Mouse (Mus musculus): Measurements from ENCODE around the gene Fmnl3. TPM values are rescaled to one million over a fixed set of nuclear protein-coding genes. Genes with fewer than 3 reads are reported as not detected.

Gene Fmnl3
- polyA plus RNA-seq (2016; fragmentation: Nextera tagmentation; extraction: Ambion mirVana), result 10.9 and 12.6 TPM in 2 replicates

GRCm38 (mm10) chr15:99370259-99370691 is at the start of gene Fmnl3:
Gene Fmnl3, minus strand, starts transcription at chr15:99370482.
- Histone ChIP-seq H3K4me3 (peak within 1 kb of the TSS; percentile 85), H3K27me3 (ENCODE audit: low read depth, poor library complexity, severe bottlenecking) (peaks cover 26% of the 10 kb centered on the region), H3K4me1 (peaks cover 24% of the 10 kb centered on the region), H3K27ac (replicated peaks) (peak within 1 kb of the TSS; percentile 95), H3K9me3 (replicated peaks) (no peaks in the 10 kb centered on the region), H3K36me3 (no peaks in the 10 kb centered on the region)
- DNase-seq (ENCODE audit: low spot score), result peak; percentile 99
- WGBS, result under 1% methylated on average over 48 of the region's 48 CpGs

GRCm38 (mm10) chr15:99417692-99418271 is 47.5 kb upstream of the Fmnl3 start:
- Histone ChIP-seq H3K27me3 (ENCODE audit: low read depth, poor library complexity, severe bottlenecking) (no peaks in the 10 kb centered on the region), H3K9me3 (replicated peaks) (no peaks in the 10 kb centered on the region), H3K36me3 (peaks cover 14% of the 10 kb centered on the region), H3K27ac (replicated peaks) (0 out of 2 replicates have a peak overlapping the region, but pooled peaks have one; percentile 0), H3K4me3 (no peak overlapping the region), H3K4me1 (peaks cover 27% of the 10 kb centered on the region)
- 51% methylated on average over 17 of the region's 17 CpGs for WGBS
- DNase-seq (ENCODE audit: low spot score), result no peak

GRCm38 (mm10) chr15:99416957-99417356 is 46.7 kb upstream of the Fmnl3 start:
- H3K27me3 ChIP-seq (ENCODE audit: low read depth, poor library complexity, severe bottlenecking), result no peaks in the 10 kb centered on the region
- WGBS, result 44% methylated on average over 4 of the region's 4 CpGs
- no peak overlapping the region for H3K4me3 ChIP-seq
- 0 out of 2 replicates have a peak overlapping the region, but pooled peaks have one; percentile 38 for H3K27ac ChIP-seq (replicated peaks)
- peaks cover 27% of the 10 kb centered on the region for H3K4me1 ChIP-seq
- H3K36me3 ChIP-seq, result peaks cover 6% of the 10 kb centered on the region
- no peak for DNase-seq (ENCODE audit: low spot score)
- no peaks in the 10 kb centered on the region for H3K9me3 ChIP-seq (replicated peaks)

- WGBS, result 24% methylated on average over 13 of the region's 13 CpGs
- Histone ChIP-seq H3K4me3 (no peak overlapping the region), H3K4me1 (peaks cover 28% of the 10 kb centered on the region), H3K27ac (replicated peaks) (no peak overlapping the region), H3K27me3 (ENCODE audit: low read depth, poor library complexity, severe bottlenecking) (no peaks in the 10 kb centered on the region), H3K36me3 (peaks cover under 1% of the 10 kb centered on the region; the same call in 1 of the 2 replicates), H3K9me3 (replicated peaks) (no peaks in the 10 kb centered on the region)
- DNase-seq (ENCODE audit: low spot score), result peak; percentile 69
Measured at GRCm38 (mm10) chr15:99416348-99416882, 46.1 kb upstream of the Fmnl3 start.

GRCm38 (mm10) chr15:99415793-99416192 is 45.5 kb upstream of the Fmnl3 start:
- peaks cover 22% of the 10 kb centered on the region for H3K4me1 ChIP-seq
- DNase-seq (ENCODE audit: low spot score), result no peak
- H3K36me3 ChIP-seq, result 0 out of 2 replicates have a peak, but pooled peaks cover 3% of the 10 kb centered on the region
- H3K9me3 ChIP-seq (replicated peaks), result no peaks in the 10 kb centered on the region
- no peak overlapping the region for H3K27ac ChIP-seq (replicated peaks)
- 26% methylated on average over 2 of the region's 2 CpGs for WGBS
- H3K4me3 ChIP-seq, result no peak overlapping the region
- H3K27me3 ChIP-seq (ENCODE audit: low read depth, poor library complexity, severe bottlenecking), result no peaks in the 10 kb centered on the region

- WGBS, result 68% methylated on average over 14 of the region's 14 CpGs
- Histone ChIP-seq H3K27me3 (ENCODE audit: low read depth, poor library complexity, severe bottlenecking) (no peaks in the 10 kb centered on the region), H3K36me3 (peaks cover 43% of the 10 kb centered on the region), H3K4me1 (0 out of 2 replicates have a peak, but pooled peaks cover 3% of the 10 kb centered on the region), H3K4me3 (no peak overlapping the region), H3K27ac (replicated peaks) (no peak overlapping the region), H3K9me3 (replicated peaks) (no peaks in the 10 kb centered on the region)
- no peak for DNase-seq (ENCODE audit: low spot score)
Measured at GRCm38 (mm10) chr15:99411747-99412146, 41.5 kb upstream of the Fmnl3 start.

GRCm38 (mm10) chr15:99408845-99409244 is 38.6 kb upstream of the Fmnl3 start:
- Histone ChIP-seq H3K27me3 (ENCODE audit: low read depth, poor library complexity, severe bottlenecking) (no peaks in the 10 kb centered on the region), H3K4me3 (no peak overlapping the region), H3K4me1 (0 out of 2 replicates have a peak, but pooled peaks cover 3% of the 10 kb centered on the region), H3K36me3 (peaks cover 72% of the 10 kb centered on the region), H3K27ac (replicated peaks) (no peak overlapping the region), H3K9me3 (replicated peaks) (no peaks in the 10 kb centered on the region)
- DNase-seq (ENCODE audit: low spot score), result no peak
- 94% methylated on average over 9 of the region's 9 CpGs for WGBS

GRCm38 (mm10) chr15:99406986-99407570 is 36.8 kb upstream of the Fmnl3 start:
- DNase-seq (ENCODE audit: low spot score), result no peak
- 90% methylated on average over 15 of the region's 15 CpGs for WGBS
- 0 out of 2 replicates have a peak, but pooled peaks cover 3% of the 10 kb centered on the region for H3K4me1 ChIP-seq
- no peak overlapping the region for H3K4me3 ChIP-seq
- H3K27ac ChIP-seq (replicated peaks), result no peak overlapping the region
- H3K36me3 ChIP-seq, result peaks cover 90% of the 10 kb centered on the region
- H3K27me3 ChIP-seq (ENCODE audit: low read depth, poor library complexity, severe bottlenecking), result no peaks in the 10 kb centered on the region
- H3K9me3 ChIP-seq (replicated peaks), result no peaks in the 10 kb centered on the region

- no peak for DNase-seq (ENCODE audit: low spot score)
- Histone ChIP-seq H3K4me3 (no peak overlapping the region), H3K9me3 (replicated peaks) (no peaks in the 10 kb centered on the region), H3K27ac (replicated peaks) (no peak overlapping the region), H3K4me1 (no peaks in the 10 kb centered on the region), H3K27me3 (ENCODE audit: low read depth, poor library complexity, severe bottlenecking) (no peaks in the 10 kb centered on the region), H3K36me3 (peaks cover 95% of the 10 kb centered on the region)
- 94% methylated on average over 9 of the region's 9 CpGs for WGBS
Measured at GRCm38 (mm10) chr15:99405150-99405549, 34.9 kb upstream of the Fmnl3 start.

- Histone ChIP-seq H3K4me3 (no peak overlapping the region), H3K9me3 (replicated peaks) (no peaks in the 10 kb centered on the region), H3K4me1 (no peaks in the 10 kb centered on the region), H3K36me3 (peaks cover 83% of the 10 kb centered on the region), H3K27me3 (ENCODE audit: low read depth, poor library complexity, severe bottlenecking) (no peaks in the 10 kb centered on the region), H3K27ac (replicated peaks) (no peak overlapping the region)
- DNase-seq (ENCODE audit: low spot score), result no peak
- 94% methylated on average over 12 of the region's 12 CpGs for WGBS
Measured at GRCm38 (mm10) chr15:99403159-99403889, 33.0 kb upstream of the Fmnl3 start.

GRCm38 (mm10) chr15:99400602-99401001 is 30.3 kb upstream of the Fmnl3 start:
- Histone ChIP-seq H3K27ac (replicated peaks) (no peak overlapping the region), H3K9me3 (replicated peaks) (no peaks in the 10 kb centered on the region), H3K27me3 (ENCODE audit: low read depth, poor library complexity, severe bottlenecking) (no peaks in the 10 kb centered on the region), H3K4me3 (no peak overlapping the region), H3K36me3 (peaks cover 56% of the 10 kb centered on the region), H3K4me1 (peaks cover 16% of the 10 kb centered on the region)
- 96% methylated on average over 6 of the region's 6 CpGs for WGBS
- DNase-seq (ENCODE audit: low spot score), result no peak

- no peak overlapping the region for H3K4me3 ChIP-seq
- DNase-seq (ENCODE audit: low spot score), result no peak
- H3K27me3 ChIP-seq (ENCODE audit: low read depth, poor library complexity, severe bottlenecking), result no peaks in the 10 kb centered on the region
- no peak overlapping the region for H3K27ac ChIP-seq (replicated peaks)
- peaks cover 25% of the 10 kb centered on the region for H3K4me1 ChIP-seq
- H3K36me3 ChIP-seq, result peaks cover 47% of the 10 kb centered on the region
- H3K9me3 ChIP-seq (replicated peaks), result no peaks in the 10 kb centered on the region
- 87% methylated on average over 15 of the region's 15 CpGs for WGBS
Measured at GRCm38 (mm10) chr15:99399503-99400245, 29.4 kb upstream of the Fmnl3 start.

Data from midbrain, embryonic 10.5 days (tissue).